Mouse (Mus musculus) erythroblast, embryonic 14.5 days (primary cell): ENCODE results near the gene Rimklb.

ENCODE experiments used
- GATA1 ChIP-seq: IDR thresholded peaks from 2 replicates; pipeline ENCODE4 v1.6.1; 2012; ENCODE audit warnings: low read length, inconsistent platforms, mixed read lengths
- TAL1 ChIP-seq: IDR thresholded peaks from 3 replicates; pipeline ENCODE4 v1.6.1; 2012; ENCODE audit warnings: low read length, inconsistent platforms, mixed read lengths

DNA sequence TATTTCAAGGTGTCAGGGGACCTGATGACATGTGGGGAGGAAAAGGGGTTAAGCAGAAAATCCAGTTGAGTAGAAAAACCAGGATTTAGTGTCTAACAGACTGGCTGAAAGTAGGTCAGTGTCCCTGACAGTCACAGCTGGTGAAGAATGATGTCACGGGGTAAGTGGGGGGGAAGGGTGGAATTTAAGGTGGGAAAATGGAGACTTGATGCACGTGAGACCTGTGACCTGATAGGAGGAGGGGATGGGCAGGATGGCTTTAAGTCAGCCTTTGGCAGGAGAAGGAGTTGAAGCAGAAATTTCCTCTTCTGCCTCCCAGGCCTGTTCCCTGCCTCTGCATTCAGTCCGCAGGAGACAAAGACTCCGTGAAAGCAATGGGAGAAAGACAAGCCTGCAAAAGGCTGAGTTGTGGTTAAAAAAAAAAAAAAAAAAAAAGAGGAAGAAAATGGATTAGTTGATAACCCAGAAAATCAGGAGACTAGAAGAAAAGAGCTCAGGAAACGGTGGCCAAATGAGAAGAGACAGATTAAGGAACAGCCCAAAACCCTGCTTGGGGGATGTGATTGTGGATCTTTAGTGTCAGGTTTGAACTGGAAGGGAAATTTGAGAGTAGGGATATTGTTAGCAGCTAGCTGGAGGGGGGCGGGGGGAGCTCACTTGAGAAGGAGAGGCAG lies 4.6 kb downstream of the Rimklb start:
- no peak for TF ChIP-seq GATA1
- TF ChIP-seq TAL1 = no peak
